ENCODE assay signal across 15 mouse cellular contexts in the genomic region with DNA sequence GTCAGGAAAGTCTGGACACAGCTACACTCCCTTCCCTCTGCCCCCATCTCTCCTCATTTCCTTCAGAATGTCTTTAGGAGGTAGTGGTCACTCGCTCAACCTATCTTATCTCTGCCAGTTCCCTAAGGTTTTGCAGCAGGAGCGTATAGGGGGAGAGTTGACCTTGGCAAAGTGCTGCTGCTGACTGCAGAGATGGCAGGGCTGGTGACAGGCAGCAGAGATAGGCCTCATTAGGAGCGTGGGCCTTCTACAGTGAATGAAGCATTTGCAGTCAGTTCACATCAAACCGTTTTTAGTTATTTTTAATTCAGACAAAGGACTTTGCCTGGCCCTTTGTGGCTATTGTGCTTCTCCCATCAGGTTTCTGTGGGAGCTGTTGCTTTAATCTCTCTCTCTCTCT. TPM values are rescaled to one million over a fixed set of nuclear protein-coding genes. Genes with fewer than 3 reads are reported as not detected.
A peak's percentile ranks its signal among the peaks of the same experiment; 100 is the strongest.
DNase-seq lines count a peak whose midpoint lies in the region; ATAC-seq lines count a peak whose summit lies in the region.
"Had no signal": no experiment of that assay in that cellular context is flagged by ENCODE, and none has a peak within 500 bp of the region (broad histone marks: within the 10 kb centered on the region; RNA-seq: fewer than 3 reads in every experiment).

No protein-coding gene starts in this region.

- H3K9ac ChIP-seq in heart, embryonic 12.5 days, result no peak overlapping the region
- H3K9ac ChIP-seq in forebrain, embryonic 12.5 days, result no peak overlapping the region
- 0 out of 2 replicates have a peak overlapping the region, but pooled peaks have one; percentile 19 for H3K9ac ChIP-seq in hindbrain, embryonic 13.5 days
- H3K9ac ChIP-seq in midbrain, embryonic 15.5 days, result no peak overlapping the region
- H3K9ac ChIP-seq: limb, embryonic 12.5 days; liver, postnatal 0 days had no signal

- ATAC-seq in heart, embryonic 12.5 days (ENCODE audit: insufficient number of reproducible peaks, low FRiP score), result peak; percentile 57; the same call in 1 of the 2 replicates
- ATAC-seq in forebrain, embryonic 12.5 days (ENCODE audit: low FRiP score), result peak; percentile 80
- peak; percentile 71 for ATAC-seq in hindbrain, embryonic 13.5 days (ENCODE audit: low FRiP score)
- ATAC-seq in midbrain, embryonic 15.5 days (replicated peaks), result peak; percentile 29; the same call in 1 of the 2 replicates
- ATAC-seq: liver, postnatal 0 days had no signal

- H3K4me1 ChIP-seq in heart, embryonic 12.5 days (replicated peaks), result peaks cover 23% of the 10 kb centered on the region
- H3K4me1 ChIP-seq in forebrain, embryonic 12.5 days, result peaks cover 39% of the 10 kb centered on the region
- peaks cover 43% of the 10 kb centered on the region for H3K4me1 ChIP-seq in hindbrain, embryonic 13.5 days (replicated peaks)
- H3K4me1 ChIP-seq in midbrain, embryonic 15.5 days, result peaks cover 39% of the 10 kb centered on the region
- H3K4me1 ChIP-seq: limb, embryonic 12.5 days had no signal

- H3K27me3 ChIP-seq in heart, embryonic 12.5 days (replicated peaks), result no peaks in the 10 kb centered on the region
- no peaks in the 10 kb centered on the region for H3K27me3 ChIP-seq in forebrain, embryonic 12.5 days
- H3K27me3 ChIP-seq in hindbrain, embryonic 13.5 days, result no peaks in the 10 kb centered on the region
- no peaks in the 10 kb centered on the region for H3K27me3 ChIP-seq in midbrain, embryonic 15.5 days (replicated peaks)
- H3K27me3 ChIP-seq: limb, embryonic 12.5 days had no signal

- H3K27ac ChIP-seq in heart, embryonic 12.5 days (ENCODE audit: poor library complexity, severe bottlenecking), result peak overlapping the region; percentile 81
- peak overlapping the region; percentile 75 for H3K27ac ChIP-seq in forebrain, embryonic 12.5 days
- peak overlapping the region; percentile 70; the same call in 1 of the 2 replicates for H3K27ac ChIP-seq in hindbrain, embryonic 13.5 days
- peak overlapping the region; percentile 51 for H3K27ac ChIP-seq in midbrain, embryonic 15.5 days
- H3K27ac ChIP-seq: kidney, postnatal 0 days; limb, embryonic 12.5 days; macrophage had no signal

- no peaks in the 10 kb centered on the region for H3K9me3 ChIP-seq in heart, embryonic 12.5 days (replicated peaks)
- no peaks in the 10 kb centered on the region for H3K9me3 ChIP-seq in forebrain, embryonic 12.5 days
- no peaks in the 10 kb centered on the region for H3K9me3 ChIP-seq in hindbrain, embryonic 13.5 days
- H3K9me3 ChIP-seq in midbrain, embryonic 15.5 days, result no peaks in the 10 kb centered on the region
- H3K9me3 ChIP-seq: limb, embryonic 12.5 days had no signal

- DNase-seq in heart, adult 9 months (ENCODE audit: low spot score in 2 of 2), result no peak
- DNase-seq in gastrocnemius, postnatal 10 days, result no peak
- no peak for DNase-seq in urinary bladder, postnatal 36 days (ENCODE audit: low spot score in 2 of 2)
- no peak for DNase-seq in kidney, adult 18-20 months
- DNase-seq: adrenal gland, postnatal 36 days; B cell, adult 2 months; liver, postnatal 0 days; spleen, adult 18-20 months had no signal

- H3K36me3 ChIP-seq in heart, embryonic 12.5 days, result no peaks in the 10 kb centered on the region
- 0 out of 2 replicates have a peak, but pooled peaks cover 9% of the 10 kb centered on the region for H3K36me3 ChIP-seq in forebrain, embryonic 12.5 days (replicated peaks)
- no peaks in the 10 kb centered on the region; the same call in 1 of the 2 replicates for H3K36me3 ChIP-seq in hindbrain, embryonic 13.5 days
- no peaks in the 10 kb centered on the region for H3K36me3 ChIP-seq in midbrain, embryonic 15.5 days (replicated peaks)

- peak overlapping the region; percentile 15 for H3K4me2 ChIP-seq in heart, embryonic 12.5 days
- peak overlapping the region; percentile 25; the same call in 1 of the 2 replicates for H3K4me2 ChIP-seq in forebrain, embryonic 12.5 days
- no peak overlapping the region for H3K4me2 ChIP-seq in hindbrain, embryonic 13.5 days
- no peak overlapping the region for H3K4me2 ChIP-seq in midbrain, embryonic 15.5 days
- H3K4me2 ChIP-seq: limb, embryonic 12.5 days had no signal

- 6% methylated on average over 4 of the region's 4 CpGs for WGBS in heart, embryonic 12.5 days
- WGBS in forebrain, embryonic 12.5 days, result 19% methylated on average over 4 of the region's 4 CpGs
- 23% methylated on average over 4 of the region's 4 CpGs for WGBS in hindbrain, embryonic 13.5 days
- 15% methylated on average over 4 of the region's 4 CpGs for WGBS in midbrain, embryonic 15.5 days

- no peak overlapping the region for H3K4me3 ChIP-seq in heart, embryonic 12.5 days
- no peak overlapping the region for H3K4me3 ChIP-seq in forebrain, embryonic 12.5 days (replicated peaks)
- no peak overlapping the region for H3K4me3 ChIP-seq in hindbrain, embryonic 13.5 days
- H3K4me3 ChIP-seq in midbrain, embryonic 15.5 days, result no peak overlapping the region
- H3K4me3 ChIP-seq: limb, embryonic 12.5 days had no signal

RNA-seq across cellular contexts. Expression of a gene that starts 35.1 kb away (rescaled TPM):
- 31.2 and 37.7 TPM in 2 replicates for polyA plus RNA-seq in heart, embryonic 12.5 days (2016; fragmentation: Nextera tagmentation; extraction: Ambion mirVana)
- 187 and 202 TPM in 2 replicates for polyA plus RNA-seq in forebrain, embryonic 12.5 days (2016; fragmentation: Nextera tagmentation; extraction: Ambion mirVana)
- 374 and 390 TPM in 2 replicates for polyA plus RNA-seq in hindbrain, embryonic 13.5 days (2015; fragmentation: Nextera tagmentation; extraction: Ambion mirVana)
- 452 and 467 TPM in 2 replicates for polyA plus RNA-seq in midbrain, embryonic 15.5 days (2015; fragmentation: Nextera tagmentation; extraction: Ambion mirVana)
- 10 to 100 TPM; 18.2 to 18.4 TPM for total RNA-seq in gastrocnemius, postnatal 10 days (2021)

Comparison
In these comparisons a context has a peak if more than half of its experiments do, and no peak if none do; other contexts are left out.
1. ATAC-seq: peak in every context shown above with its lines; median percentile 80 in forebrain, embryonic 12.5 days; 71 in hindbrain, embryonic 13.5 days; 57 in heart, embryonic 12.5 days; 29 in midbrain, embryonic 15.5 days.
2. H3K4me2 ChIP-seq: peak in heart, embryonic 12.5 days (single experiment) and forebrain, embryonic 12.5 days (single experiment); none in hindbrain, embryonic 13.5 days (single experiment) and midbrain, embryonic 15.5 days (single experiment).
3. Peak in every context shown above with its lines, with median percentiles within 50 percentile points of each other: H3K27ac ChIP-seq.